Mouse (Mus musculus) A20 (cell line): ENCODE measurements around the gene Cacna2d3.

Experiments used
- DNase-seq: peaks from one replicate; pipeline ENCODE4 v3.0.0-alpha.2; 2011; ENCODE audit warnings: low read depth, low spot score

Gene Cacna2d3

GRCm38 (mm10) chr14:29392851-29393250 is 328.8 kb downstream of the Cacna2d3 start:
- DNase-seq: no peak

DNA sequence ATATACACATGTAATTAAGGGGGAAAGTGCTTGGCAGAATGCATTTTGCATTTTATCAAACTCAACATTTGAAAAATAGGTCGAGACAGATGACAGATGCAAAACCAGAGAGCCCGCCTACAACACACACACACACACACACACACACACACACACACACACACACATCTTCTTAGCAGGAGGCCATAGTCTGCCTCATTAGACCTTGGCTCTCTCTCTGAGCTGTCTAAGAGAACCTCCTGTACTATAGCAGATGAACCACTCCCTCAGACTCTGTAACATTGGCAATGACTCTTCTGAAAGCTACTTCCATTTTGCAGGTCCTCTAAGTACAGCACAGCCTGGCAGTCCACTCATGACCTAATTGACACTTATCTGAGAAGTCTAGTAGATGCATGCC is 330.2 kb downstream of the Cacna2d3 start:
- no peak for DNase-seq

- DNase-seq: no peak
These were observed 333.9 kb downstream of the Cacna2d3 start for GRCm38 (mm10) chr14:29387761-29388160.

DNA sequence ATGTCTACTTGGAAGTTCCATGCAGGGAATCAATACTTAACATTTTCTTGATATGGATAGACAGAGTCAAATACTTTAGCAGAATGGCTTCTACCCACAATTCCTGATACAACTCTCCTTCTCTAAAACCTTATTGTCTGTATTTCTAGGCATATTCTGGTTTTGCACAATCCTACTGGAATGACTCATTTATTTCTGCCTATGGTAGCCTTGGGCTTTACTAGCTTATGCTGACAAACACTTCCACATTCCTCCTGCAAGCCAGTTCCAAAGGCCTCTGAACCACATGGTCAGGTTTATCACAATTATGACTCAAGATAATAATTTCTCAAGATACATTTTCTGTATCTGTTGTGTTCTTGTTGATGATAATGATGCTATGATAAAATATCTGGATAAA is 336.2 kb downstream of the Cacna2d3 start:
- DNase-seq: no peak

- DNase-seq: no peak
These were observed 338.9 kb downstream of the Cacna2d3 start for GRCm38 (mm10) chr14:29382786-29383185.

DNA sequence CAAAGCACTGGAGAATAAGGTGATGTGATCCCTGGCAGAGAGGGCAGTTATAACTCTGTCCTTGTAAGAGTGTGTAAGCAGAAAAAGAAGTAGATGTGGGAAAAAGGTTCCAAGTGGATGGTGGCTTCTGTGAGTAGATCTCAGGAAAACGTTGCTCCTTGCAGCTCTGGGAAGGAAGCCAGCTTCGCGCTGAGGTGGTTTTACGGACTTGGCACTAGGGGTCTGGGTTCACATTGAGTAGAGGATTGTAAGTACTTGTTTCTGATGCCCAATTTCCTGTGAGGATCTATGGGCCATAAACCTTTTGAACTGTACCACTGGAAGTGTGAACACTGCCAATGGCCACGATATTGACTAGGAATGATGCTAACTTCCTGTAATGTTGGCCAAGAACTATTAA is 354.8 kb downstream of the Cacna2d3 start:
- DNase-seq: no peak

- no peak for DNase-seq
These were observed 359.2 kb downstream of the Cacna2d3 start for GRCm38 (mm10) chr14:29362448-29362847.

GRCm38 (mm10) chr14:29350627-29351026 is 371.0 kb downstream of the Cacna2d3 start:
- no peak for DNase-seq

GRCm38 (mm10) chr14:29341581-29341980 is 380.1 kb downstream of the Cacna2d3 start:
- no peak for DNase-seq

GRCm38 (mm10) chr14:29340728-29341127 is 380.9 kb downstream of the Cacna2d3 start:
- no peak for DNase-seq

GRCm38 (mm10) chr14:29334897-29335296 is 386.8 kb downstream of the Cacna2d3 start:
- no peak for DNase-seq

GRCm38 (mm10) chr14:29334216-29334615 is 387.4 kb downstream of the Cacna2d3 start:
- no peak for DNase-seq

- no peak for DNase-seq
These were observed 397.3 kb downstream of the Cacna2d3 start for GRCm38 (mm10) chr14:29324430-29324782.

DNA sequence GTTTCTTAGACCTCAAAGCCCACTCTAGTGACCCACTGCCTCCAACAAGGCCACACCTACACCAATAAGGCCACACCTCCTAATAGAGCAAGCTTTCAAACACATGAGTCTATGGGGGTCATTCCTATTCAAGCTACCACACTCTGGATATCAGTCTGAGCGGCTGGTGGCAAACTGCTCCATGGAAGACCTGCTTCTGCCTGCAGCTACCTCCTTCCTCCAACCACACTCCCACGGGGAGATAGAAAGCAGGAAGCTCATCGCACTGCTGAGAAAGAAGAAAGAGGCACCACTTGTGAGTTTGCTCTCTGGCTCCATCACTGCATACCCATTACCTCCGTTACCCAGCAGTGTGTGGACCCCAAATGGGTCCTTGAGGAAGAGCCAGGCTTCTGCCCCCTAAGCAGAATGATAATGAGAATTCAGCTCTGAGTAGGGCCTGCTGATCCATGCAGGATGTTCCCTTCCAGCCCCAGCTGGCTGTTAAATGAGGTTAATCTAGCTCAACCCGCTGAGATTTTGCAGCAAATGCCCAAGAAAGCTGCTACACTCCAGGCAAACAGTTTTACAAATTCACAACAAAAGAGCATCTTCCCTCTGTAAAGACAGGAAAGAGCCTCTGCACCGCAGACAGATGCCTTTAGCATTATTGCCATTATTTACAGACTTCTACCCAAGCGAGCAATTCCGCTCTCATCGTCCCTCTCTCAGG is 397.8 kb downstream of the Cacna2d3 start:
- DNase-seq: no peak

- no peak for DNase-seq
These were observed 408.2 kb downstream of the Cacna2d3 start for GRCm38 (mm10) chr14:29313431-29313830.

DNA sequence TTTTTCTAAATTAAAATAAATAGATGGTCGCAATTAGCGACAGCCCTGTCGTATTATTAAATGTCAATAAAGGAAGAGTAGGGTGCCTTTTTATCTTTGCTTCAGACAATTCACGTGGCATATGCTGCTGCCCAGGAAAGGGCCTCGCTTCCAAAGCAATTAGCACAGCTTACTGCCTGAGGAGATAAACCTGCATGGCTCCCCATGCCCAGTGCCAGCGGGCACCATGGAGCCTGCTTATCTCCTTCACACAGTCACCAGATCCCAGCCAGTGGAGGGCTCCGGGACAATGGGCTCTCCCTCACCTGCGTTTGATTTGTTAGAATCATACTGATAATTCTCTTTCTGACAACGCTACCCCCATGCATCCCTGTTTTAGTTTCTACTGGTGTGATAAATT is 416.0 kb downstream of the Cacna2d3 start:
- no peak for DNase-seq

- DNase-seq: no peak
These were observed 425.4 kb downstream of the Cacna2d3 start for GRCm38 (mm10) chr14:29296185-29296754.

DNA sequence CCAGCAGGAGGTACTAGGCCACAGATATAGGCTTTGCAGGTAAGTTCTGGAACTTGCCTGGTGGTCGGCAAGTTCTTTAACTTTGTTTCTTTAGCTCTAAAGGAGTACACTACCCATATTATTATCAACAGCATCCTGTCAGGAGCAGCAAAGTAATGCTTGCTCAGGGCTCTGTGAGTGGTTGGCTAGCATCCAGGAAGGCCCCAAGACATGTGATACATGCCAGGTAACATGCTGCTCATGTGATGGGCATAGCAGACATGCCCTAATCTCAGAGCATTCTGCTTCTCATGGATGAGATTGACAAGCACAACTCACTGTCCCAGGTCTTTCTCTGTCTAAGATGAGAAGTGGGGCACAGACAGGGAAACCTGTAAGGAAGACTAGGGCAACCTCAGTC is 442.8 kb downstream of the Cacna2d3 start:
- no peak for DNase-seq

GRCm38 (mm10) chr14:29278401-29278800 is 443.3 kb downstream of the Cacna2d3 start:
- no peak for DNase-seq

GRCm38 (mm10) chr14:29277701-29278100 is 444.0 kb downstream of the Cacna2d3 start:
- no peak for DNase-seq

GRCm38 (mm10) chr14:29273890-29274289 is 447.8 kb downstream of the Cacna2d3 start:
- no peak for DNase-seq

DNA sequence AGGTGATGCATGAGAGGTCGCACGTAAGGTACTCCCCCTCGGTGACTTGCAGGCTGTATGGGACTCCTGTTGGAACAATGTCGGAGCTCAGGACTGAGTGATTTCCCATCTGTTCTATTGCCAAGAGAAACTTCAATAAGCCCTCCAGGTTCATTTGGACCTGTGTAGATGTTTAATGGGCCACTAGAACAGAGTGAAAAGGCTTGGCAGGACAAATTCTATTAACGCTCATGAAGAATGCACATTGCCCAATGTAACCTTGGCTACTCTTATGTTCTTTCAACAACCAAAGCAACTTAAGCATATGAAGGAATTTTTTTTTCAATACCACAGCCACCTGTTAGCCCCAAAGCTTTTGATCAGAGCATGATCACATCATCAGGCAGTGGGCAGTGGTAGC is 451.1 kb downstream of the Cacna2d3 start:
- DNase-seq: no peak

GRCm38 (mm10) chr14:29269816-29270215 is 451.8 kb downstream of the Cacna2d3 start:
- no peak for DNase-seq

DNA sequence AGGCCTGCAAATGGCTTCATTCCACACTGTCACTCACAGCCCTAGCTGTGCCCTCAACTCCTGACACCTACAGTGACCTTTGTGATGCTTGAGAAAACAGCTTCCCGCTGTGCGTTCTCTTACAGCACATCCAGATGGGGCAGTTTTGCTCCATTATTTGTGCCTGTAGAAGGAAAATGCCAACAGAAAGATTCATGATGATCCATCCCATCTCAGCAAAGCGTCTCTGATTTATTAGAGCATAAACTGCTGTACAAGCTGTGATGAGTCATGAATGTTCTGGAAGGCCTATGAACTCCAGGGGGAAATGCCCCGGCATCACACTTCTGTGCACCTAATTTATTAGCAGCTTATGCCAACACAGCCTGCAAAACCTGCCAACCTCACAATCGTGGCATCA is 453.1 kb downstream of the Cacna2d3 start:
- no peak for DNase-seq
